7 mouse cellular contexts compared by ENCODE assay signal in the genomic region with DNA sequence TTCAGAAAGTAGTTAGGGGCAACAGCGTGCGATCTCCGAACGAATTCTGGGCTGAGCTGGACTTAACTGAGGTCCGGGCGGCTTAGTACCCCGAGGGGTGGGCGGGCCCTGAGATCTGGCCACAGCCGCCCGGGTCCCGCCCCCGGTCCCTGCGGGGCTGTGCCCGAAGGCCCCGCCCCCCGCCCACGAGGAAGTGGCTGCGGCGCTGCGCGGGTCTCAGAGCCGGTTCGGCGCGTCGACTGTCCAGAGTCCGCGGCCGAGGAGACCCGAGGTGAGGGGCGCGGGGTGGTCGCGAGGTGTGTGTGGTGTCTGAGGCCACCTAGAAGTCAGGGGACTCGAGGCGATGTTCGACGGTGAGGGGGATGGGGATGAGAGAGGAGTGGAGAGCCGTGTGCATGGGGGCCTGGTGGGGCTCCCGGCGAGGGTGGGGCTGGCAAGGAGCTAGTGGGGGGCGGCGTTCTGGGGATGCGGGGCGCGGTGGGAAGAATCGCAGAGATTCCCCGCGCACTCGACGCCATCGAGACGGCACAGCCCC. TPM values are rescaled to one million over a fixed set of nuclear protein-coding genes. Genes with fewer than 3 reads are reported as not detected.
DNase-seq lines count a peak whose midpoint lies in the region; ATAC-seq and TF ChIP-seq lines count a peak whose summit lies in the region.

A gene (plus strand): TSS at position 145 of the 535 bp plus-strand sequence.

- no peaks in the 10 kb centered on the region for H3K79me2 ChIP-seq in heart, adult 2 months (replicated peaks; ENCODE audit: control insufficient read depth, insufficient read depth, low read length)

- H3K27me3 ChIP-seq in heart, adult 2 months (ENCODE audit: control insufficient read depth, insufficient read depth, low read length): no peaks in the 10 kb centered on the region; the same call in 1 of the 2 replicates
- H3K27me3 ChIP-seq in kidney, adult 2 months (replicated peaks; ENCODE audit: control insufficient read depth, insufficient read depth, low read length): no peaks in the 10 kb centered on the region
- peaks cover 12% of the 10 kb centered on the region for H3K27me3 ChIP-seq in midbrain, postnatal 0 days (ENCODE audit: insufficient read depth, low read length)
- H3K27me3 ChIP-seq in stomach, postnatal 0 days (ENCODE audit: control insufficient read depth, insufficient read depth, low read length): no peaks in the 10 kb centered on the region

- H3K27ac ChIP-seq in heart, adult 2 months: peak within 1 kb of the TSS; percentile 97
- H3K27ac ChIP-seq in kidney, adult 2 months (ENCODE audit: insufficient read depth, low read depth, low read length): peak within 1 kb of the TSS; percentile 86
- H3K27ac ChIP-seq in midbrain, postnatal 0 days (ENCODE audit: low read depth, low read length): no peak within 1 kb of the TSS
- peak within 1 kb of the TSS; percentile 88 for H3K27ac ChIP-seq in stomach, postnatal 0 days (replicated peaks)

- H3K4me1 ChIP-seq in heart, adult 2 months (ENCODE audit: control insufficient read depth, insufficient read depth, low read length): peaks cover 13% of the 10 kb centered on the region
- H3K4me1 ChIP-seq in kidney, adult 2 months (ENCODE audit: control insufficient read depth, insufficient read depth, low read length): peaks cover 3% of the 10 kb centered on the region; the same call in 1 of the 2 replicates
- H3K4me1 ChIP-seq in midbrain, postnatal 0 days (ENCODE audit: insufficient read depth, low read length): no peaks in the 10 kb centered on the region
- peaks cover 2% of the 10 kb centered on the region; the same call in 1 of the 2 replicates for H3K4me1 ChIP-seq in stomach, postnatal 0 days (replicated peaks; ENCODE audit: control insufficient read depth, insufficient read depth)

- peak within 1 kb of the TSS; percentile 67 for H3K4me3 ChIP-seq in heart, adult 2 months
- H3K4me3 ChIP-seq in kidney, adult 2 months (ENCODE audit: insufficient read depth, low read depth, low read length): peak within 1 kb of the TSS; percentile 82
- peak within 1 kb of the TSS; percentile 30 for H3K4me3 ChIP-seq in midbrain, postnatal 0 days (ENCODE audit: low read depth, low read length)
- peak within 1 kb of the TSS; percentile 74 for H3K4me3 ChIP-seq in stomach, postnatal 0 days (ENCODE audit: low read depth, low read length)

- H3K36me3 ChIP-seq in heart, adult 2 months (ENCODE audit: control insufficient read depth, insufficient read depth, low read length): no peaks in the 10 kb centered on the region
- H3K36me3 ChIP-seq in kidney, adult 2 months (ENCODE audit: control insufficient read depth, insufficient read depth, low read length): no peaks in the 10 kb centered on the region
- peaks cover 15% of the 10 kb centered on the region for H3K36me3 ChIP-seq in midbrain, postnatal 0 days (ENCODE audit: insufficient read depth, low read length)
- H3K36me3 ChIP-seq in stomach, postnatal 0 days (ENCODE audit: control insufficient read depth, insufficient read depth, low read length): peaks cover 2% of the 10 kb centered on the region

- TF ChIP-seq CTCF in heart, adult 2 months (IDR thresholded peaks at IDR 0.05): no peak
- no peak for TF ChIP-seq CTCF in kidney, adult 2 months (conservative IDR thresholded peaks at IDR 0.05; ENCODE audit: insufficient read depth, insufficient read length, low read depth, low read length)
- TF ChIP-seq CTCF in midbrain, postnatal 0 days (IDR thresholded peaks at IDR 0.05): no peak
- no peak for TF ChIP-seq CTCF in stomach, postnatal 0 days (IDR thresholded peaks at IDR 0.05; ENCODE audit: low read depth)

- TF ChIP-seq EP300 in heart, adult 2 months (IDR thresholded peaks at IDR 0.05; ENCODE audit: insufficient read depth, low read depth, low read length): 0 out of 2 replicates have a peak, but pooled peaks have one; percentile 18
- TF ChIP-seq EP300 in stomach, postnatal 0 days (optimal IDR thresholded peaks at IDR 0.05): no peak

- peak within 1 kb of the TSS; percentile 91 for H3K9ac ChIP-seq in heart, adult 2 months (ENCODE audit: low read depth, low read length)
- 0 out of 2 replicates have a peak within 1 kb of the TSS, but pooled peaks have one; percentile 33 for H3K9ac ChIP-seq in midbrain, postnatal 0 days (replicated peaks; ENCODE audit: low read length, poor library complexity, severe bottlenecking)
- peak within 1 kb of the TSS; percentile 84 for H3K9ac ChIP-seq in stomach, postnatal 0 days (ENCODE audit: low read length)

- WGBS in heart, adult 2 months: under 1% methylated on average over 50 of the region's 53 CpGs
- under 1% methylated on average over 47 of the region's 53 CpGs for WGBS in kidney, adult 2 months
- WGBS in midbrain, postnatal 0 days: 2% methylated on average over 42 of the region's 53 CpGs
- 1% methylated on average over 40 of the region's 53 CpGs for whole genome bisulfite sequencing in stomach, postnatal 0 days

- ATAC-seq in midbrain, postnatal 0 days (ENCODE audit: low FRiP score): 0 out of 2 replicates have a peak, but pooled peaks have one; percentile 22
- peak; percentile 81 for ATAC-seq in stomach, postnatal 0 days (ENCODE audit: low FRiP score, low TSS enrichment)

- H3K4me2 ChIP-seq in midbrain, postnatal 0 days (ENCODE audit: low read depth, low read length, poor library complexity, severe bottlenecking): peak within 1 kb of the TSS; percentile 46
- peak within 1 kb of the TSS; percentile 85 for H3K4me2 ChIP-seq in stomach, postnatal 0 days (replicated peaks; ENCODE audit: low read depth)

- peak; percentile 50 for DNase-seq in T-cell, adult 2 months (ENCODE audit: low spot score)
- DNase-seq in embryo, embryonic 11.5 days (ENCODE audit: low read depth, low spot score): peak; percentile 38
- peak; percentile 85 to 88 for DNase-seq in heart, adult 2 months
- DNase-seq in kidney, adult 2 months: peak; percentile 77
- peak; percentile 78 for DNase-seq in liver
- peak; percentile 38 for DNase-seq in midbrain, postnatal 0 days (ENCODE audit: low spot score)
- peak; percentile 88 for DNase-seq in stomach, postnatal 0 days (ENCODE audit: low spot score)

- intact Hi-C loops in heart, adult 2 months (cut with DNase I): no loop called here

- no peaks in the 10 kb centered on the region; the same call in 1 of the 2 replicates for H3K9me3 ChIP-seq in midbrain, postnatal 0 days (ENCODE audit: low read length)
- no peaks in the 10 kb centered on the region for H3K9me3 ChIP-seq in stomach, postnatal 0 days (ENCODE audit: control insufficient read depth, low read length)

- TF ChIP-seq POLR2A in heart, adult 2 months (IDR thresholded peaks at IDR 0.05; ENCODE audit: insufficient read depth, low read depth, low read length): peak; percentile 75
- TF ChIP-seq POLR2A in kidney, adult 2 months (IDR thresholded peaks at IDR 0.05; ENCODE audit: low read depth, low read length): no peak

RNA-seq across cellular contexts. Expression of the gene that starts here (rescaled TPM):
- total RNA-seq in heart, adult 2 months (2021): 10 to 100 TPM; 60.8 to 75.0 TPM
- 133 and 137 TPM in 2 replicates for polyA plus RNA-seq in heart, adult 2 months (2012; rRNA removed)
- polyA plus RNA-seq in kidney, adult 2 months (2012; rRNA removed): 184 and 193 TPM in 2 replicates
- 32.4 TPM in 2 replicates for total RNA-seq in midbrain, postnatal 0 days (2014; rRNA removed)
- 53.7 and 56.0 TPM in 2 replicates for polyA plus RNA-seq in midbrain, postnatal 0 days (2015; fragmentation: Nextera tagmentation; extraction: Ambion mirVana)
- 283 and 304 TPM in 2 replicates for polyA plus RNA-seq in stomach, postnatal 0 days (2015; fragmentation: Nextera tagmentation; extraction: Ambion mirVana)

Comparison
In these comparisons a context has a peak if more than half of its experiments do, and no peak if none do; other contexts are left out.
1. DNase-seq: peak in every context shown above with its lines; median percentile 88 in stomach, postnatal 0 days; 86 in heart, adult 2 months; 78 in liver; 77 in kidney, adult 2 months; 50 in T-cell, adult 2 months; 38 in embryo, embryonic 11.5 days; 38 in midbrain, postnatal 0 days.
2. H3K4me3 ChIP-seq: peak in every context shown above with its lines; median percentile 82 in kidney, adult 2 months; 74 in stomach, postnatal 0 days; 67 in heart, adult 2 months; 30 in midbrain, postnatal 0 days.
3. H3K9ac ChIP-seq: peak in every context shown above with its lines; median percentile 91 in heart, adult 2 months; 84 in stomach, postnatal 0 days; 33 in midbrain, postnatal 0 days.